Mouse (Mus musculus): ENCODE data around the gene Ubn2. TPM values are rescaled to one million over a fixed set of nuclear protein-coding genes. Genes with fewer than 3 reads are reported as not detected.
"Not testable (repeated sequence)": the region's sequence is repeated elsewhere in the genome, so short reads cannot be mapped to it uniquely, and the experiment has no call there.

The Ubn2 gene
- polyA plus RNA-seq, 1 experiment = 37.1 TPM

- TF ChIP-seq POLR2A (IDR thresholded peaks at IDR 0.05; ENCODE audit: borderline replicate concordance, extremely low read depth, insufficient read depth, insufficient read length, poor library complexity, severe bottlenecking) (no peak), CTCF (IDR thresholded peaks at IDR 0.05; ENCODE audit: borderline replicate concordance, extremely low read depth, insufficient read depth, insufficient read length) (no peak)
- DNase-seq (ENCODE audit: low read depth) = no peak
These were observed 101.6 kb downstream of the Ubn2 start for GRCm38 (mm10) chr6:38535366-38535690.

- DNase-seq (ENCODE audit: low read depth) = no peak
- no peak for TF ChIP-seq CTCF (IDR thresholded peaks at IDR 0.05; ENCODE audit: borderline replicate concordance, extremely low read depth, insufficient read depth, insufficient read length)
- TF ChIP-seq POLR2A (IDR thresholded peaks at IDR 0.05; ENCODE audit: borderline replicate concordance, extremely low read depth, insufficient read depth, insufficient read length, poor library complexity, severe bottlenecking) = no peak
These were observed 102.0 kb downstream of the Ubn2 start for GRCm38 (mm10) chr6:38535788-38536187.

DNA sequence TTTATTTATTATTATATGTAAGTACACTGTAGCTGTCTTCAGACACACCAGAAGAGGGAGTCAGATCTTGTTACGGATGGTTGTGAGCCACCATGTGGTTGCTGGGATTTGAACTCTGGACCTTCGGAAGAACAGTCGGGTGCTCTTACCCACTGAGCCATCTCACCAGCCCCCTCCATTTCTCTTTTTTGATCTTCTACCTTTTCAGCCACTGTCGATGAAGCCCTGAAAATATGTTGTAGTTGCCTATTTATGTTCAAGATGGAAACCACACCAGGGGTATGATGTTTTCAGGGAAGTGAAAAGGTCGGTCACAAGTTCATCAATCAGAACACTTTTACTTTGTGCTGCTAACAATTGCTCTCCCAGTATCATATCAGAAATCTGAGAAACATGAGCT is 110.4 kb downstream of the Ubn2 start:
- not testable (repeated sequence) for DNase-seq (ENCODE audit: low read depth)

- not testable (repeated sequence) for DNase-seq (ENCODE audit: low read depth)
These were observed 113.3 kb downstream of the Ubn2 start for GRCm38 (mm10) chr6:38547005-38547404.

- TF ChIP-seq POLR2A (IDR thresholded peaks at IDR 0.05; ENCODE audit: borderline replicate concordance, extremely low read depth, insufficient read depth, insufficient read length, poor library complexity, severe bottlenecking) (no peak), CTCF (IDR thresholded peaks at IDR 0.05; ENCODE audit: borderline replicate concordance, extremely low read depth, insufficient read depth, insufficient read length) (no peak)
- no peak for DNase-seq (ENCODE audit: low read depth)
These were observed 114.0 kb downstream of the Ubn2 start for GRCm38 (mm10) chr6:38547707-38548106.

- DNase-seq (ENCODE audit: low read depth) = not testable (repeated sequence)
These were observed 114.8 kb downstream of the Ubn2 start for GRCm38 (mm10) chr6:38548595-38548994.

GRCm38 (mm10) chr6:38549840-38550239 is 116.1 kb downstream of the Ubn2 start:
- DNase-seq (ENCODE audit: low read depth) = not testable (repeated sequence)

GRCm38 (mm10) chr6:38550250-38551061 is 116.7 kb downstream of the Ubn2 start:
- TF ChIP-seq POLR2A (IDR thresholded peaks at IDR 0.05; ENCODE audit: borderline replicate concordance, extremely low read depth, insufficient read depth, insufficient read length, poor library complexity, severe bottlenecking) (no peak), CTCF (IDR thresholded peaks at IDR 0.05; ENCODE audit: borderline replicate concordance, extremely low read depth, insufficient read depth, insufficient read length) (no peak)
- no peak for DNase-seq (ENCODE audit: low read depth)

DNA sequence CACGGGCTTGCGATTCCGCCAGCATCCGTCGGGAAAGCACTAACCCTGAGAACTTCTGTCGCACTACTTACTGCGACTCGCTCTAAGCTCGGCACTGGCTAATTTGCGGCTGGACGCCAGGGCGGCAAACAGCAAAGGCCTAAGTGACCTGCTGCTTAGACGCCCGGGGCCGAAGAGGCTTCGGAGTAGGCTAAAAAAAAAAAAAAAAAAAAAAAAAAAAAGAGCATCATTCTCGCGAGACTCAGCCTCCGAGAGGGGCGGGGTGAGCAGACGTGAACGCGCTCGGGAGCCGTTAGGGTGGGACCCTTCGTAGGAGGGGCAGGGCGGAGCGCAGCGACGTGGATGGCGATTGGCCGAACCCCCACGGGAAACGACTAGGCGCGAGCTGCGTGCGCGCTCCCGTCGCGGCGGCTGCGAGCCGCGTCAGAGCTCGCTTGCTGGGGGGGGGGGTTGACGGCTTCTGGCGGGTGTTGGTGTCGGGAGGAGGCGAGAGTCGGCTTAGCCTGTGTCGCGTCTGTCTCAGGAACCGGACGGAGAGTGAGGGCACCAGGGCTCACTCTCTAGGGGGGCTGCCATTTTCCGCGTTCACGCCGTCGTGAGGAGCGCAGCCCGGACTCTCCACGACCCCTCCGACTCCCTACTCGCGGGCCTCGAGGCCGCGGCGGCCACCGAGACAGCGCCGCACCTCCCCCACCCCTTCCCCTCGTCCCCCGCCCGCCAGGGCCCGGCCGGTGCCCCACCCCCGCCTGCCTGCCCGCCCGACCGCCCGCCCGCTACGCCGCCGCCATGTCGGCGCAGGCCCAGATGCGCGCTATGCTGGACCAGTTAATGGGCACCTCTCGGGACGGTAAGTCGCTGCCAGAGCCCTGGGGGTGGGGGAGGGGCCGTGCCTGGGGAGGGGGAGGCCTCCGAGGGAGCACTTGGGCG is 117.6 kb downstream of the Ubn2 start, which contains the start of gene Luc7l2:
Luc7l2 (plus strand) TSS at position 273 of the 927 bp plus-strand sequence.
- TF ChIP-seq CTCF (IDR thresholded peaks at IDR 0.05; ENCODE audit: borderline replicate concordance, extremely low read depth, insufficient read depth, insufficient read length) (no peak), POLR2A (IDR thresholded peaks at IDR 0.05; ENCODE audit: borderline replicate concordance, extremely low read depth, insufficient read depth, insufficient read length, poor library complexity, severe bottlenecking) (peak; percentile 84)
- peak; percentile 99 for DNase-seq (ENCODE audit: low read depth)

DNA sequence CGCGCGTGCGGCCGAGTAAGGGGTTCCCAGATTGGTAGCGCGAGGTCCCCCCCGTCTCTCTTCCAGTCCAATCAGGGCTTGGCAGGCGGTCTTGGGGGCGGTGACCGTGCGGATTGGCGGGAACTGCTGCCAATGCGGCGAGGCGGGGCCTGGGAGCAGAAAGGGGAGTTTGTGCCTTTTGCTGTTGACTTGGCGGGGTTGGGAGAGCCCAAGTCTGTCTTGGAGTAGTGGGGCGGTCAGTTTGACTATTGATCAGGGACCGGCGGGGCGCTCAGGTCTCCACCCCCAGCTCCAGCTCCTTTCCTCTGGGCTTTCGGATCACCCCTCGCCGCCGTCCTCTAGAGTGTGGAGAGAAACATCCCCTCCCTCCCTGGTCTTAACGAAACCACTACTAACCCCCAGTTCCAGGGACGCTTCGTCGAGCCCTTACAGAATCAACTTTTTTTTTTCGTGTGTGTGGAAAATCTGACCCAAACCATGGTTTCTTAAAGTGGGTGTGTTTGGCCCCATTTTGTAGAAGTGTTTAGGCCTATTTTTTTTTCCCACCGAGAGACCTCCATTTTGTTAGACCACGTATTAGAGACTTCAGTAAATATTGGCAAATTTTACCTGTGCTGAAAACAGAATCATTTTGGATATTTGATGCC is 118.4 kb downstream of the Ubn2 start:
- TF ChIP-seq POLR2A (IDR thresholded peaks at IDR 0.05; ENCODE audit: borderline replicate concordance, extremely low read depth, insufficient read depth, insufficient read length, poor library complexity, severe bottlenecking) (0 out of 2 replicates have a peak, but pooled peaks have one; percentile 2), CTCF (IDR thresholded peaks at IDR 0.05; ENCODE audit: borderline replicate concordance, extremely low read depth, insufficient read depth, insufficient read length) (no peak)
- peak; percentile 99 for DNase-seq (ENCODE audit: low read depth)

GRCm38 (mm10) chr6:38552636-38553000 is 118.9 kb downstream of the Ubn2 start:
- no peak for TF ChIP-seq CTCF (IDR thresholded peaks at IDR 0.05; ENCODE audit: borderline replicate concordance, extremely low read depth, insufficient read depth, insufficient read length)
- DNase-seq (ENCODE audit: low read depth) = no peak

Other genes with a start within 250 kb of the Ubn2 start
- 34.9 and 50.5 TPM in 2 replicates for gene D630045J12Rik, start 179.9 kb upstream of the Ubn2 start, polyA plus RNA-seq (2012; rRNA removed)
- 29.6 and 33.9 TPM in 2 replicates for gene Zc3hav1l, start 134.7 kb upstream of the Ubn2 start, polyA plus RNA-seq (2012; rRNA removed)
- 0.90 and 1.5 TPM in 2 replicates for gene Zc3hav1, start 79.3 kb upstream of the Ubn2 start, polyA plus RNA-seq (2012; rRNA removed)
- 8.7 and 9.0 TPM in 2 replicates for gene Ttc26, start 52.5 kb upstream of the Ubn2 start, polyA plus RNA-seq (2012; rRNA removed)
- gene Fmc1, start 99.6 kb downstream of the Ubn2 start, polyA plus RNA-seq (2012; rRNA removed) = 135 and 188 TPM in 2 replicates
- gene Luc7l2, start 117.4 kb downstream of the Ubn2 start, polyA plus RNA-seq (2012; rRNA removed) = 103 and 149 TPM in 2 replicates
- 0.18 and 0.36 TPM in 2 replicates for gene Klrg2, start 203.3 kb downstream of the Ubn2 start, polyA plus RNA-seq (2012; rRNA removed)
- 40.3 and 41.3 TPM in 2 replicates for gene Clec2l, start 229.1 kb downstream of the Ubn2 start, polyA plus RNA-seq (2012; rRNA removed)

All from brain, embryonic 14.5 days (tissue).